Mouse (Mus musculus): ENCODE measurements at regions not wholly inside any gene's neighbourhood (a gene's known extent, or its start where the extent isn't known, plus 50 kb on each side); places are given as distances from the start of the nearest gene placed in this dataset.

GRCm38 (mm10) chr17:75906643-75907042 is 354.9 kb upstream of the Fam98a start:
- ATAC-seq (replicated peaks; ENCODE audit: low read depth, poor library complexity, severe bottlenecking): no peak

- no peak for ATAC-seq (replicated peaks; ENCODE audit: low read depth, poor library complexity, severe bottlenecking)
Measured at GRCm38 (mm10) chr17:75895436-75895835, 343.7 kb upstream of the Fam98a start.

DNA sequence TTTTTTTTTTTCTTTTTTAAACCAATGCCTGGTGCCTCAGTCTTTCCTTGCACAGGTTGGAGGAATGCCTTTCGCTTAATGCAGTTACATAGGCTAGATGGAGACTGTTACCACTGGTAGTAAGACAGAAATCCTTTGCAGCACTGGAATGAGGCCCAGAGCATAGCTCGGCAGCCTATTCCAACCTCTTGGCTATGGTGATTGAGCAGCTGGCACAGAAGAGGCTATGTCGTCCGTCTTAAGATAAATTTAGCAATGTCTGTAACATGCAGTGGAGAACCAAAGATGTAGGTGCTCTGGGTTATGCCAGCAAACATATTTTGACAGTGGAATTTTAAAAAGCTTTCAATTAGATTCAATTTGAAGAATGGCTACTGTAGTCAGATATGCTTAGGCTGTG is 343.2 kb upstream of the Fam98a start:
- no peak for ATAC-seq (replicated peaks; ENCODE audit: low read depth, poor library complexity, severe bottlenecking)

- ATAC-seq (replicated peaks; ENCODE audit: low read depth, poor library complexity, severe bottlenecking): no peak
Measured at GRCm38 (mm10) chr17:75893559-75893958, 341.8 kb upstream of the Fam98a start.

DNA sequence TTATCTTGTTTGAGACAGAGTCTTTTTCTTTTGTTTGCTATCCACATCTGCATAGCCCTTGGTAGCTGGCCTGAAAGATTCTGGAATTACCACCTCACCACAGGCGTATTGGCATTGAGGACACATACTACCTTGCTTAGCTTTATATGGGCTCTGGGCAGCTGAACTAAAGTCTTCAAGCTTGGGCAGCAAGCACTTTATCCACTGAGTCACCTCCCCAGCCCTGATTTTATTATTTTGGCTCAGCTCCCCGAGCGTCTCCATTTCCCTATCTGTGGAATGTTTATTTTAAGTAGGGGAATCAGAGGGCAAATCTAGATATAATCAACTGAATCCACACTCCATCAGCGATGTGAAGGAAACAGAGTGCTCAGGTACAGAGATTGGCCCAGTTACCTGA is 340.4 kb upstream of the Fam98a start:
- no peak for ATAC-seq (replicated peaks; ENCODE audit: low read depth, poor library complexity, severe bottlenecking)

GRCm38 (mm10) chr17:75891564-75891963 is 339.8 kb upstream of the Fam98a start:
- no peak for ATAC-seq (replicated peaks; ENCODE audit: low read depth, poor library complexity, severe bottlenecking)

- no peak for ATAC-seq (replicated peaks; ENCODE audit: low read depth, poor library complexity, severe bottlenecking)
Measured at GRCm38 (mm10) chr17:75877848-75878247, 326.1 kb upstream of the Fam98a start.

DNA sequence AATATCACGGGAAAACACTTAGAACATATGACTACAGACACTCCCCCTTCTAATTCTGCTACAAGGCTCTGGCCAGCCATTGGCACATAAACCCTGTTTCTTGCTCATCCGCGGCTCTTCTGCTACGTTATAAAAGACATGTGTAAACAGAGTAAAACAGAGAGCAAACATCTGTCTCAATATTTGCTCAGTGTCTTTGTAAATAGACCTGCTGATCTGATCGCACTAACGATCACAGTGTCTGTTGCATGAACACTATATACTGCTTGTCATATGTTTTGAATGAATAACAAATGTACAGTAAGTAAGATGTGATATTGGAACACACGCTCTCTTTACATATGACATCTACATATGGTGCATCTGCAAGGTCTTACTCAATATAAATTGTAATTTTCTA is 325.1 kb upstream of the Fam98a start:
- no peak for ATAC-seq (replicated peaks; ENCODE audit: low read depth, poor library complexity, severe bottlenecking)

DNA sequence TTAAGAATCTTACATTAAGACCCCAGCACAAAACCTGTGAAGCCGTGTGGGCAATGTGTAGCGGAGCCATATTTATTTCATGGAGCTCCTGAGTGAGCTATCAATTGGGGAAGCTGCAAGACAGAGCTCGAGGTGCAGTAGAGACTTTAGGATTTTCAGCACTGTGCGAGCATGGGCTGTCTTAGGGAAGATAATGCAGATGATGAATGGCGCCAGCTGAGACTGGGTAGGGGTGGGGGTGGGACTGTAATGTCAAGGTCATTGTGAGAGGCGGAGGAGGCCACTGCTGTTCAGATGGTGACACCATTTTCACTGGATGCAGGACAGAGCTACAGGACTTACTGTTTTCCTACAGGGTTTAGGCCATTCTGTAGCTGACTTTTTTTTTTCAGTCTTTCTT is 322.8 kb upstream of the Fam98a start:
- ATAC-seq (replicated peaks; ENCODE audit: low read depth, poor library complexity, severe bottlenecking): no peak

DNA sequence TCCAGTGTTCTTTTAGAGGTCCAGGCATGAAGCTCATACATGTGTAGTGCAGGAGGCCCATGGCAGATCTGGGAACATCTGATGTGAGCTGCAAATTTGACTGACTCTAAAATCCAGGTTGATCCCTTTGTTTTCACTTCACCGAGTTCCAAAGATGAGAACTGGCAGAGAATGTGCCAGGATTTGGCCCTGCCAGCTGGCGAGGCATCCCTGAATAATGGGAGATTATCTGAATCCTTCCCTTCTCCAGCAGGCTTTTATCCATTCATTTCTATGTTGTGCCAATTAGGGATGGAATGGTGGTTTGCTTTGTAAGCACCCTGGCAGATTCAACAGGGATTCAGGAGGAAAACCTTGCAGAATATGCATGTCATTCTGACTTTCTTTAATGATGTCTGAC is 318.7 kb upstream of the Fam98a start:
- ATAC-seq (replicated peaks; ENCODE audit: low read depth, poor library complexity, severe bottlenecking): no peak

DNA sequence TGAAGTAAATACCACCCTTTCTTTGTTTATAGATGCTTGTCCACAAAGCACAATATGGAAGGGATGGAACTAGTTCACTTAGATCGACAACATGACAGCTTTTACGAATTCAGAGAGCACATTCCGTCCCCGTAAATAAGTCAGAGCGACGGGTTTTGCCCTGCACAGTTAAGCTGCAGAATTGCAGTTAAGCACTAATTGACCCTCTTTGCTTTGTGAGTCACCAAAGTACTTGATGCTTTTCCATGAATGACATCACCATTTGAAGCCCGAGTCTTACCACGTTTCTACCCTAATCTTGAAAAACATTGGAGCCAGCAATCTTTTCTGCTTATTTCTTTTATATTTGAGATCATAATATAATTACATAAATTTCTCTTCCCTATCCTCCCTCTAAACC is 305.3 kb upstream of the Fam98a start:
- ATAC-seq (replicated peaks; ENCODE audit: low read depth, poor library complexity, severe bottlenecking): no peak

- no peak for ATAC-seq (replicated peaks; ENCODE audit: low read depth, poor library complexity, severe bottlenecking)
Measured at GRCm38 (mm10) chr17:75815997-75816626, 264.4 kb upstream of the Fam98a start.

DNA sequence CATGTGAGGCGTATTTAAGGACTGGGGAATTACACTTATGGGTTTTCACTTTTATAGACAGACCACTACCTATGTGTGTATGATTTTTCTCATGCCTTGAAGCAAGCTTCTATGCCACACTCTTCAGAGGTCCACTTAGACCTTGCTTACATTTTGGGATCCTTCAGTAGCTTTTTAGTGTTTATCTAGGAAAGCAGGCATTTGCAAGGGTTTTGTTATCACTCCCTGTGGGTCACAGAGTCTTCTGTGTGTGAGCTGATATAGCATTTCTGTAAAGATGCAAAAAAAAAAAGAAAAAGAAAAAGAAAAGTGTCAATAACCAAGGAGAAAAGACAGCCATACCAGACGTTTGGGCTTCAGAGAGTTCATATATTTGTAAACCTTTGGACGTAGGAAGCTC is 260.4 kb upstream of the Fam98a start:
- ATAC-seq (replicated peaks; ENCODE audit: low read depth, poor library complexity, severe bottlenecking): no peak

DNA sequence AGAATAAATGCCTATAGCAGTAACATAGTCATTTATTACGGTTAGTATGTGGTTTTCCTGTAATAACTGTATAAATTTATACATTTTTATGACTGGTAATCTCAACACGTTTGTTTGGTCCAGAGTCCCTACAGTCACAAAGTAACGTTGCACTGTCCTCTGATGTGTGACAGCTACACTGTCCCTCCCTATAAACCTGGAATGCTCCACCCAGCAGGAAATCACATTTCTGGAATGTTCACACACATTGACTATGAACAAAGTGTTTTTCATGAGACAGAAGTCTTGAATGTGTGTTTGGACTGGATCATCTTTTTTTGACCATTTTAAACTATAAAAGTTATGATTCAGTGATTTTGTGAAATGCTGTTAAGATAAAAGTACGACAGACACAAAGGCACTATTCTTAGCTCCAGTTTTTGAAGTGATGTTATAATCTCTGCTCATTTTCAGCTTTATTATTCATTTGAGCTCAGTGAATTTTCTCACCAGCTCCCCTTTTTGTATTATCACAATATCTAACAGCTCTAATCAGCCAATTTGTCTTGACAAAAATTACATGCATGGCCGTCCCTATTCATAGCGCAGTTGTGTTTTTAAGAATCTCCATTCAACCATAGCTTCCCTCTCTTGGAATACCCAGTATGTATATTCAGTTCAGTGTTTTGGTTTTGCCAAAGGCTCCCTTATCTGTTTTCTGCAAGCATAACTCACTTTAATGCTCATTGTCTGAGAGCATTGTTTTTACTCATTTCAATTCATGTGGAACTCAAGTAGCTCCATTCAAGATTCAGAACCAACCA is 257.0 kb upstream of the Fam98a start:
- ATAC-seq (replicated peaks; ENCODE audit: low read depth, poor library complexity, severe bottlenecking): no peak

- no peak for ATAC-seq (replicated peaks; ENCODE audit: low read depth, poor library complexity, severe bottlenecking)
Measured at GRCm38 (mm10) chr17:75808025-75808424, 256.3 kb upstream of the Fam98a start.

- ATAC-seq (replicated peaks; ENCODE audit: low read depth, poor library complexity, severe bottlenecking): no peak
Measured at GRCm38 (mm10) chr17:75804358-75804757, 252.6 kb upstream of the Fam98a start.

- ATAC-seq (replicated peaks; ENCODE audit: low read depth, poor library complexity, severe bottlenecking): no peak
Measured at GRCm38 (mm10) chr17:75796380-75796779, 244.6 kb upstream of the Fam98a start.

- no peak for ATAC-seq (replicated peaks; ENCODE audit: low read depth, poor library complexity, severe bottlenecking)
Measured at GRCm38 (mm10) chr17:75795772-75796171, 244.0 kb upstream of the Fam98a start.

GRCm38 (mm10) chr17:75779770-75780169 is 228.0 kb upstream of the Fam98a start:
- ATAC-seq (replicated peaks; ENCODE audit: low read depth, poor library complexity, severe bottlenecking): 0 out of 2 replicates have a peak, but pooled peaks have one; percentile 45

DNA sequence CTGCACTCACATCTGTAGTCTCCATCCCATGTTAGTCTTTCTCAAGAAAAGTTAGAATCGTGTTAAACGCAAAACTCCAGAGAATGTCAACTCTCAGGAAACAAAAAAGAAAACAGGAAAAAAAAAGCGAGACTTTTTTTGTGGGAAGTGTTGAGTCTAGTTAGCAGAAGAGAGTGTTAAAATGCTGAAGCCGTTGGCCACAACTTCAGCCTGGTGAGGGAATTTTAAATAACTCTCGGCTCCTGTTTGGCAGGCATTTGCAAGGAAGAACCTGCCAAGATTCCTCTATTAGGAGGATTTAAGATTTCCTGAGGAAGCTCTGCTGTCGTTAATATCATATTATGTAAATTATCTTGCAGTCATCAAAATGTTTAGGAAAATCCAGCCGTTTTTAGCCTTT is 224.9 kb upstream of the Fam98a start:
- ATAC-seq (replicated peaks; ENCODE audit: low read depth, poor library complexity, severe bottlenecking): no peak

DNA sequence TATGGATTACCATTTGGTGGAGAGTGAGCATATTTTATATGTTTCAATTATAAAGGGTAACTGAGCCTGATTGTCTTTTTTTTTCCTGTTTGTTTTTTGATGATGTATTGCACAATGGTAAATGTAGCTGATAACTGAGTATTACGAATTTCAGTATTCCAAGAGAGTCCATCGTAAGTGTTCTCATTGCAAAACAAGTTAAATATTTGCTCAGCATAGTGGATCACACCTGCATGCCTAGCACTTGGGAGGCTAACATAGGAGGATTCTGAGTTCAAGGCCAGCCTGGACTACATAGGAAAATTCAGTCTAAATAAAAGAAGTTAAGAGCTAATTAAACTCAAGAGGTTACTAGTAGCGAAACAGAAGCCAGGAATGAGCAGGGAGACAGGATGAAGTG is 223.8 kb upstream of the Fam98a start:
- ATAC-seq (replicated peaks; ENCODE audit: low read depth, poor library complexity, severe bottlenecking): no peak

GRCm38 (mm10) chr17:75772861-75773260 is 221.1 kb upstream of the Fam98a start:
- no peak for ATAC-seq (replicated peaks; ENCODE audit: low read depth, poor library complexity, severe bottlenecking)

All from common myeloid progenitor, adult 5-6 weeks (primary cell).